Mouse (Mus musculus) brown adipose tissue, adult 24 weeks (tissue): ENCODE data around the gene Gja10. TPM values are rescaled to one million over a fixed set of nuclear protein-coding genes. Genes with fewer than 3 reads are reported as not detected.

Source experiments
- H3K27ac ChIP-seq: fragments of 200-500 bp; replicated peaks from 2 replicates; pipeline ENCODE4 v1.5.1; 2012; ENCODE audit warnings: low read depth, mild to moderate bottlenecking, low read length
- H3K4me1 ChIP-seq: fragments of 200-500 bp; 2 replicates; pipeline ENCODE4 v1.6.1; 2012; ENCODE audit warnings: low read length, mixed read lengths; ENCODE audit not compliant: control insufficient read depth, insufficient read depth, insufficient read length
- H3K4me3 ChIP-seq: fragments of 200-500 bp; 2 replicates; pipeline ENCODE4 v1.5.1; 2012; ENCODE audit warnings: low read depth, mild to moderate bottlenecking, low read length, moderate library complexity; ENCODE audit not compliant: insufficient read depth
- polyA plus RNA-seq: library from polyadenylated mRNA; stranded (reverse); fragments of >200 nt; gene quantifications from 2 replicates; pipeline ENCODE4 v1.2.4, GENCODE M21; 2012; ENCODE audit not compliant: missing spikeins, insufficient read depth, insufficient read length

The Gja10 gene
- not detected in 2 replicates for polyA plus RNA-seq

DNA sequence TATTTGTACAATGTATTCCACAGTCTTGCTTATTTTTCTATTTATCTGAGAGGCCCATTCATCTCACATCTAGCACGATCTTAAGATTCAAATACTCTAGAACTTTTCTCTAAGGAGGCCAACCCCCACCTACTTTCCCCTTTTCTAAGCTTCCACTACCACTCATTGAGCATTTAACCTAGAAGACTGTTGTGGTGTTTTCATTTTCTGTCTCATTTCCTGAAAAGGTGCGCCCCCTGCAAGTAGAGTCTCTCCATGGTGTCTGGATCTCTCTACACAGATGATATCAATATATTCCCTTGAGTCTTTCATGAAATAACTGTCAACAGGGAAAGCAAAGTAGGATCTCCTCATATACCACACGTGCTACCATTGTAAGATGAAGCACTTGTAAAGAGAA, at the start of gene Gja10:
TSS of gene Gja10 (minus strand) at position 101 of the 400 bp plus-strand sequence.
- Histone ChIP-seq H3K4me3 (no peak within 1 kb of the TSS), H3K27ac (no peak within 1 kb of the TSS)

DNA sequence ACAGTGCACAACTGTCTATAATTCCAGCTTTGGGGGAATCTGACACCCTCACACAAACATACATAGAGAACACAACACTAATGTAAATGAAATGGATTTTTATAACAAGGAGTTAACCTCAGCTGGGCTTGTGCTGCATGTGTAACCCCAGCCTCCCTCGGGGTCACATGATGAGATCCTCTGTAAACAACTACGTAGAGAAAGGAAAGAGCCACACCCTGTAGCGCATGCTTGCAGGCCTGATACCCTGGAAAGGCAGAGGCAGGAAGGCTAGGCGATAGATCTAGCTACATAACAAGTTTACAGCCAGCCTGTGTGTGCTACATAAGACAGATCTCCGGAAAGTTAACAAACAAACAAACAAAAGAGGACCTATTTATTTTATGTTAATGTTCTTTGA, 49.1 kb upstream of the Gja10 start:
- H3K27ac ChIP-seq: no peak overlapping the region
- no peaks in the 10 kb centered on the region for H3K4me1 ChIP-seq
- H3K4me3 ChIP-seq: no peak overlapping the region

More for the DNA sequence above, at the start of gene Gja10:
- no peaks in the 10 kb centered on the region for H3K4me1 ChIP-seq

DNA sequence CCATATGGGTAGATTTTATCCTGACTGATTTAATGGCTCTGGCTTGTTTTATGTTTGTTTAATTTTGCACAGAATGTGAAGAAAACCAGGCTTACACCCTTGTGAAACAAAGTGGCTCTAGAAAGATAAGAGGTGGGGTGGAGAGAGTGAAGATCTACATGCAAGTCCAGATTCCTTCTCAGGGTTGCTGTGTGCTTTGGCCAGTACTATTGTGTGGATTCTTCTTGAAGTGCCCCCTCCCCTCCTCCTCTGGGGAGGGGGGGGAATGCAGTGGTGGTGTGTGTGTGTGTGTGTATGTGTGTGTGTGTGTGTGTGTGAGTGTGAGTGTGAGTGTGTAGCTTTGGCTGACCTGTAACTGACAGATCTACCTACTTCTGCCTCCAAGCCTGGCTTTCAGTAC, 19.1 kb upstream of the Gja10 start:
- no peak overlapping the region for H3K27ac ChIP-seq
- H3K4me3 ChIP-seq: no peak overlapping the region
- H3K4me1 ChIP-seq: no peaks in the 10 kb centered on the region

GRCm38 (mm10) chr4:32615034-32615881, 12.7 kb upstream of the Gja10 start, which contains the start of gene Casp8ap2:
TSS of gene Casp8ap2 (plus strand) at chr4:32615451.
- peak within 1 kb of the TSS; percentile 85 for H3K27ac ChIP-seq
- H3K4me3 ChIP-seq: peak within 1 kb of the TSS; percentile 73
- H3K4me1 ChIP-seq: no peaks in the 10 kb centered on the region

- Histone ChIP-seq H3K27ac (no peak overlapping the region), H3K4me3 (no peak overlapping the region), H3K4me1 (no peaks in the 10 kb centered on the region)
These were observed 1.4 kb downstream of the Gja10 start for GRCm38 (mm10) chr4:32601135-32601534.

GRCm38 (mm10) chr4:32588237-32588636, 14.3 kb downstream of the Gja10 start:
- H3K27ac ChIP-seq: no peak overlapping the region
- no peaks in the 10 kb centered on the region for H3K4me1 ChIP-seq
- no peak overlapping the region for H3K4me3 ChIP-seq

GRCm38 (mm10) chr4:32587543-32587942, 15.0 kb downstream of the Gja10 start:
- Histone ChIP-seq H3K4me1 (no peaks in the 10 kb centered on the region), H3K27ac (no peak overlapping the region), H3K4me3 (no peak overlapping the region)

DNA sequence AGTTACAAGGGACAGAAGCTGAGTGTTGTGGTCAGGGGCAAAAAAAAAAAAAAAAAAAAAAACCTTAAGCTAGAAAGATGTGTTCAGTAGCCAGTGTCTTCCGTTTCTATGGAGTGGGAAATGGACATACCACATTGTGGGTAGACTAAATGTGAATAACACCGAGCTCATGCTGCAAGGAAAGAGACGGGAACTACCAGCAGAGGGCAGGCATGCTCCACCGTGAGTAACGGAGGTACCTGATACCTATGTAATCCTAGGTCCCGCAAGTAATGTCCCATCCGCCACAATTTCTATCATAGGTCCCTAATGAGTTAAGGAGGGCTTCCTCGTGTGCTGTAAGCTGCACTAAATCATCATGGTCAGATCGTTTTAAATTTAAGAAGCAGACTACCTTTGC, 16.0 kb downstream of the Gja10 start:
- no peaks in the 10 kb centered on the region for H3K4me1 ChIP-seq
- no peak overlapping the region for H3K27ac ChIP-seq
- no peak overlapping the region for H3K4me3 ChIP-seq

DNA sequence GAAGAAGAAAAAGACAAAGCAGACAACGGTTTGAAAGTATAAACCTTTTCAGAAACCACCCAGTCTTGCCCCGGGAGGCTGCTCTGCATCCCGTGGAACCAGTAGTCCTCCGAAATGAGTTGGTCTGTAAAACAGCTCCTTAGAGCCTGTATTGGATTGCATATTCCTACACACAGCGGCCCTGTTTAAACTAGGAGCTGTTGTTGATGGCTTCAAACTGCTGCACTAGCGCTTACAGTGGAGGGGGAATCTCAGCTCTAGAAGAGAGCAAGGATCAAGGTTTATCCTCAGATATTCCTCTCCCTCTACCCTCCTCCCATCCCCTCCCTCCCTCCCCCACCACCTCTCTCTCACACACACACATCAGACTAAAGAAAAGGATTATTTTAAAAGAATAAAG, 18.4 kb downstream of the Gja10 start:
- H3K27ac ChIP-seq: no peak overlapping the region
- no peaks in the 10 kb centered on the region for H3K4me1 ChIP-seq
- no peak overlapping the region for H3K4me3 ChIP-seq

- no peaks in the 10 kb centered on the region for H3K4me1 ChIP-seq
- H3K27ac ChIP-seq: no peak overlapping the region
- no peak overlapping the region for H3K4me3 ChIP-seq
These were observed 22.7 kb downstream of the Gja10 start for GRCm38 (mm10) chr4:32579850-32580249.

- H3K4me3 ChIP-seq: no peak overlapping the region
- H3K27ac ChIP-seq: no peak overlapping the region
- no peaks in the 10 kb centered on the region for H3K4me1 ChIP-seq
These were observed 27.4 kb downstream of the Gja10 start for GRCm38 (mm10) chr4:32575165-32575564.

GRCm38 (mm10) chr4:32574604-32575003, 28.0 kb downstream of the Gja10 start:
- no peak overlapping the region for H3K27ac ChIP-seq
- H3K4me3 ChIP-seq: no peak overlapping the region
- H3K4me1 ChIP-seq: no peaks in the 10 kb centered on the region

DNA sequence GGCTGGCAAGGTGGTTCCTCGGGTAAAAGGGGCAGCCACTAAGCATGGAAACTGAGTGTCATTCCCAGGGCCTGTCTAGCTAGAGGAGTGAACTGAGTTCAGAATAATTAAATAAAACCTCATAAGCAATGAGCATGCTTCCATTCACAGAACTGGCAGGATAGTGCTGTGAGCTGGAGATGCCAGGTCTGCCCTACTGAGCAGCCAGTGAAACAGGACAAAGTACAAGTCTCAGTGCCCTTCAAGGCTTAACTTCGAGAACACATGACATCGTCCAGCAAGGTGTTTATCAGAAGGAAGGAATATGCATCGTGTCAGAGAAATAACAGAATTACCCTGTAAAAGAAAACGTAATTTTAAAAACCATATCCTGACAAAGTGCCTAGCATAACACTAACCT, 29.0 kb downstream of the Gja10 start:
- H3K4me3 ChIP-seq: no peak overlapping the region
- H3K27ac ChIP-seq: no peak overlapping the region
- 0 out of 2 replicates have a peak, but pooled peaks cover 3% of the 10 kb centered on the region for H3K4me1 ChIP-seq

DNA sequence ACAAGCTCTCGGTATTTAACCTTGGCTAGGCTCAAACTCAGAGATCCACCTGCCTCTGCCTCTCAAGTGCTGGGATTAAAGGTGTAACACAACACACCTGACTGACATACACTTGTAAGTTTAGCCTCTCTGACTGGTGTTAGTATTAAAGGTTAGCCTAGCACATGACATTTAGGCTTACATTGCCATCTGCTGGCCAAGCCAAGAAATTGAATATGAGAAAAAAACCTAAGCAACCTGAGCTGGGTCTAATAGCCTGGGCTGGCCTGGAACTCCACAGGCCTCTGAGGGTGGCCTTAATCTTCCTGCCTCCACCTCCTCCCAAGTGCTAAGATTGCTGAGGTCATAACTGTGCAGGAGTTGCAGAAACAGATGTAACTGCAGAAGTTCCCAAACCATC, 30.4 kb downstream of the Gja10 start:
- Histone ChIP-seq H3K4me1 (0 out of 2 replicates have a peak, but pooled peaks cover 3% of the 10 kb centered on the region), H3K27ac (no peak overlapping the region), H3K4me3 (no peak overlapping the region)

- H3K4me3 ChIP-seq: no peak overlapping the region
- H3K4me1 ChIP-seq: 0 out of 2 replicates have a peak, but pooled peaks cover 3% of the 10 kb centered on the region
- H3K27ac ChIP-seq: no peak overlapping the region
These were observed 31.1 kb downstream of the Gja10 start for GRCm38 (mm10) chr4:32571441-32571840.

GRCm38 (mm10) chr4:32570939-32571317, 31.6 kb downstream of the Gja10 start:
- Histone ChIP-seq H3K4me1 (0 out of 2 replicates have a peak, but pooled peaks cover 3% of the 10 kb centered on the region), H3K27ac (no peak overlapping the region), H3K4me3 (no peak overlapping the region)
